Mouse (Mus musculus) urinary bladder, postnatal 4 days (tissue): Measurements from ENCODE around the gene Batf3.

Source experiments
- DNase-seq, 2 experiments: peaks; one replicate each; pipeline ENCODE4 v3.0.0; 2021 to 2022; ENCODE audit warnings: low spot score in 2 of 2

The Batf3 gene

DNA sequence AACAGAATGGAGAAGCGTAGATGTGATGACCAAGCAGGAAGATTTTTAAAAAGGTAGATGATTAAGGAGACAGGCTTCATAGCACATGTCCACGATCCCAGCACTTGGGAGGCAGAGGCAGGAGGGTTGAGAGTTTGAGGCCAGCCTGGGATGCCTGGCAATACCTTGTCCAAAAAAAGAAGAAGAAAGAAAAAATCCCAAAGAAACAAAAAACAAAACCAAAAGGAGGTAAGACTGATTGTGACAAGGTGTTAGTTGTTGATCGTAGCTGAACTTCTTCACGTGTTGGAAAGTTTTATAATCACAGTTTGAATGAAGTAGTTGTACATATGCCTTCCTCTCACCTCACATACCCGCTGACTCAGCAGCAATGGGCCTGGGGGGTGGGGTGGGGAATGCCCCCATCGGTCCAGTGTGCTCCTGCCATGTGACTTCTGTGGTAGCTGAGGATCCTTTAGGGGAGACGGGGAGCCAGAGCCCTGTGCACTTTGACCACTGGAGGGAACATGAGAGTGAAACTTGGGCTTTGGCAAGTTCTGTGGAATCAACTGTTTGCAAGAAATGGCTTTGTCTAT lies 11.3 kb upstream of the Batf3 start:
- no peak for DNase-seq

DNA sequence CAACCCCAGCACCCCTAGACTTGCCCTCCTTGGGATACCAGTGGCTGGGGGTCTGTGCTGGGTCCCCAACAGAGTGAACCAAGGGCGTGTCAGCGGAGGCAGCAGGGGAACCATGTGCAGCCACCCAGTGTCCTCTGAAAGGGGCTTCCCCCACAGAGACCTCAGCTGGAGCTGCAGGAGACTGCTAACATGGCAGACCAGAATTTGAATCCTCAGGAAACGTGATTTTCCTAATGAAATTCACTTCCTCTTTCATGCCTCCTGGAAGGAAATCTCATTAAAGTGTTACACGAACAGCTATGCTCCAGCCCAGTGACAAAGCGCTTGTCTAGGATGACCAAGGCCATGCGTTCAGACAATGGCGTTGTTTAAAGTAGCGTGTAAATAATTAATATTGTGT lies 10.7 kb upstream of the Batf3 start:
- DNase-seq, result no peak

DNA sequence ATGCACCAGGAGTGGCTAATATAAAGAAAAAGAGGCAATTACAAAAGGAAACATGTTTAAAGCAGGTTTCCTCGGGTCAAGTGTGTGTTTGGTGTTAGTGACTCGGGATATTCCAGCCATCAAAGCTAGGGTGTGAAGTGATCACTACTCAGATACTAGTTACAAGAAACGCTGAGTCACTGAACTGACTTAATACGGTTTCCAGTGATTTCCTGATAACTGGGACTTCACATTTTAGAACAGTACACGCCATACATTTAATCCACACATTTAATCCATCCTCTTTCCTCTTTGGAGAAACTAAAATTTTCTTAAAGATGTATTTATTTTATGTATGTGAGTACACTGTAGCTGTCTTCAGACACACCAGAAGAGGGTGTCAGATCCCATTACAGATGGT lies 9.7 kb upstream of the Batf3 start:
- DNase-seq, result no peak

DNA sequence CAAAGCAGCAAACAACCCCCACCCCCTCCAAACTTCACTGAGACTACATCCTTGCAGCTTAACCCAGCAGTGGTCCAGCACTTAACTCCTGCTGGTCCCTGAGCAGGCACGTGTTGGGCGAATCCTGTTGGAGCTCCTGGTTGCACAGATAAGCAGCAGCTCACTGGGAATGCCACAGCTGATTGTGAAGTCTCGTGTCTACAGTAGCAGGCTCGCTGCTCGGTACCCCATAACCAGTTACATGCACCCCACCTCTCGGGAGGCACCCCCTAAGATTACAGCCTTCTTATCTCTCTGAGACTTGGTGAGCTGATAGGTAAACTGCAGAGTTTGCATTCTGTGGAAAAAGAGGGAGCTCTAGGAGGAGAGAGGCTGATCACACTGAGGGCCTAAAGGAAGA lies 8.3 kb upstream of the Batf3 start:
- DNase-seq, result no peak

DNA sequence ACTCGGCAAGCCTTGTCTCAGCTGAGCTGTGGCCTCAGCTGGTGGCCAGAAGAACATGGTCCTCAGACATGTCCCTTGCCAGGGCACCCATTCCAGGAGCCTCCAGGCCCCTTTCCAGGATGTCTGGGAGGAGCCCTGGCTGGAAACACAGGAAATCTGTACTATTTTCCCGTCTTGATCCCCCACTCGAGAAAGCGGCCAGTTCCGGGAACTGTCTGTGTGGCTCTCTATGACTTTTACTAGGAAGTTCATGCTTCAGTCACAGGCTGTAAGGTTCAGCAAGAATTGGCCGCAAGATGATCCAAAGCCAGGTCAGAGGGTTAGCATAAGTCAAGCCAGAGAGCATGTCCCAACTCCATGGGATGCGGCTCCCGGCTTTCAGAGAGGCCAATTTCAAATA lies 5.6 kb upstream of the Batf3 start:
- no peak for DNase-seq

DNA sequence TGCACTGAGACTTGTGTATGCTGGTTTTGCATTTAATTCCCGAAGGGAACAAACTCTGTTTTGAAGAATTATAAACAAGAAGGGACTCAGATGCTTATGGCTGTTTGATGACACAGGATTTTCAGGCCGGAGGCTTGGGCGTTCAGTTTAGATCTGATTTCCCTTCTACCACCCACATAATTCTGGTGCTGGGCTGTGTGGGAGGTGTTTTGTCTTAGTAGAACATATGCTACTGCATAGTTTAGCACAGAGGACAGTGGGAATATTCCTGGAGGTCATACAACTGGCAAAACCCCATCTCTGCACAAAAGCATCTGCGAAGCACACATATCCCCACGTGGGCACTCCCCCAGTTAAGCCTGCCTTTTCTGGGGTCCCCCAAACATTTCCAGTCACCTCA lies 4.1 kb upstream of the Batf3 start:
- DNase-seq, result no peak

DNA sequence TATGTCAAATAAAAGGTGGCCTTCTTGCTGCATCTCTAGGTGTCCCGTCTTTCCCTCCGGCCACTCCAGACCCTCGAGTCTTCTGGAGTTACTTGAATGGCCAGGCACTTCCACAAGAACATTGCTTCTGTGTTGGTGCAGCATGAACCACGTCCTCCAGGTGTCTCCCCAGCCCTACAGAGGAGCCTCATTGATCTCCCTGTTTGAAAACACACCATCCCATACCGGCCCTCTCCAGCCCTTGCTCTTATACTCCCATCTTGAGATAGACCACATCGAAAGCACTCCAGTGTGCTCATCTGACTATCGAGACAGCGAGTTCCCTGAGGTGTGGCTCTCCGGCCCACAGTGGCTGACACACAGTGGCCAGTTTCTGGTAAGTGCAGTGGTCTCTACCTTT lies 2.6 kb upstream of the Batf3 start:
- no peak for DNase-seq

DNA sequence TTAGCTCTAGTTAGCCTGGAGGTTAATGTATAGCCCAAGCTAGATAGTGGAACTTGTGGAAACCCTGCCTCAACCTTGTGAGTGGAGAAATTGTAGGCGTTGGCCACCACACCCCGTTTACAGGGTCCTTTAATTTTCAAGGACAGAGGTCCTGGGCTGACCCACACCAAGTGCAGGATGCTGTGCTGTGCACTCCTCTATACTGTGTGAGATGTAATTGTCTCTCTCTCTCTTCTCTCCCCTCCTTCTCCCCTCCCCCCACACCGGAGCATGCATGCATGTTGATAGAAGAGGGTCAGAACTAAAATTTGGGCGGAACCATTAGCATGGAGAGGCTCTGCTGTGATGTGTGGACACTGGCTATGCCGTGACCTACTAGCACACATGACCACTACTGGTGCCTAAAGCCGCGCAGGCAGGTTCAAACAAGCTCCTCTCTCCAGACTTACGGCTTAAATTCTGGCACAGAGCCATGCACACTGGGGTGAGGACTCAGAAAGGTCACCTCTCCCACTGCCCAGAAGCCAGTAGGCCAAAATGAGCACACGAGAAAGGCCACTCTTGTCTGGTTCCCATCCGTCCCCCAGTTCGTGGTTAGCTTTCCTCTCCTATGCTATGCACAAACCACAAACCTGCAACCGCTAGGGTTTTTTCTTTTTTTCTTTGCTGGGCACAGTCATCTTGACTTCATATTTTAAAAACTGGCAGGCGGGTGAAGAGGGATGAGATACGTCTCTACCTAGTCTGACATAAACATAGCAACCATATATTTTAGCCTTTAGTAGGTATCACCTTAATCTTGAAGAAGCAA lies 571 bp upstream of the Batf3 start:
- DNase-seq, result no peak

DNA sequence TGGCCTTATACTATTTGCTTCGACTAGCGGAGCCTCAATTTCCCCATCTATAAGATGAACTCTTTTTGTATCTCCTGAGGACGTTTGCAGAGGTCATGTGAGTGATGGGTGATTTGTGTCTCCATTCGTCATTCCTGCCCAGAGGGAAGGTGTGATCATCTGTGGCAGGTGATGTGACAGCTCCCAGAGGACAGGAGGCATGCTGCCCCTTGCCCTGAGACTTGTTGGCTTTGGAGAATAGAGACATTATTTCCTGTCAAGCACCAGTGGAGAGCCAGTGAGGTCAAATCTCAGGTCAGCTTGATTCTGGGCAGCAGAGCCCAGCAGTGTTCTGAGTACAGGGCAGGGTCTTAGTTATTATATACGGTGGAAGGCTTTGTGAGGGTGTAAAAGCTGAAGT lies 1.5 kb downstream of the Batf3 start:
- DNase-seq, result no peak

DNA sequence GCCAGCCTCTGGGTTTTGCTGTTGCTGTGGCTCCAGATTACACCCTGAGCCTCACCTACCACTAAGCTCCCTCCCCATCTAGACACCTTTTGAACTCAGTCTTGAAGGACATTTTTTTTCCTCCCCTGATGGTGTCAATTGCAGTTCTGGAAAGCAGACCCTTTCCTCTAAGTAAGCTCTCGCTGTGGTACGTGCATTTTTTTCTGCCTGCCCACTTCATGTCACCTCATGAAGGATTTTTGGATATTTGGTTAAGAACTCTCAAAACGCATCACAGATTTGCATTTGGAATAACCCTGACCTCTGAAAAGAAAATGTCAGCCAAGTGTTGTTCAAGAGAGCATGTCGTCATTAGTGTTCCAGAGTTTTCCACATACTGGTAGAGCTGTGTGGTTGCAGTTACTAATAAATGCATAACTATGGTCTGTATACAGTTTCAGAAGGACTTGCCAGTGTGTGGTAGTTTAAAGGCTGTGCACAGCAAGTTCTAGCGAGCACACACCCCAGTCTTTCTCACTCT lies 2.2 kb downstream of the Batf3 start:
- no peak for DNase-seq

DNA sequence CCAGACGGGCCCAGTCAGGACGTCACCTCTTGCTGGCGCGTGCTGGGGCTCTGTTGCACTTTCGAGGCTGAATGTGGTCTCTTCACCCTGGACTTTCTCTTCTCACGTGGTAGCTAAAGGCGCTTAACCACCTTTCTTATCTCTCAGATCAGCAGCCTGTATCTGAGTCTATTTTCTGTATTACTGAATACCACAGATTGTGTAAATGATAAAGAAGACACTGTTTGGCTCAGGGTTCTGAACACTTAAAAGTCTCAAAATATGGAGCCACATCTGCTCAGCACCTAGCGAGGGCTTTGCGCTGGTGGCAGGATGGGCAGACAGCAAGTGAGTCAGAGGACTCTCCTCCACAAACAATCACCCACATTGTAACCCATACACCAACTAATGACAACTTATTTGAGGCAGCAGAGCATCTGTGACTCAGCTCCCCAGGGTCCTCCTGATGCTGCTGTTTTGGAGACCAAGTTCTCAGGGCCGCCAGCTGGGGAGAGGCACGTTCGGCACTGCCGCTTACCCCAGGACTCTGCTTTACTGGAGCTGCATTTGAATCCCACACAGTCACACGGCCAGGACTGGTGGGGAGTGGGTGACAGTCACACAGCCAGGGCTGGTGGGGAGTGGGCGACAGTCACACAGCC lies 5.2 kb downstream of the Batf3 start:
- DNase-seq, result no peak

DNA sequence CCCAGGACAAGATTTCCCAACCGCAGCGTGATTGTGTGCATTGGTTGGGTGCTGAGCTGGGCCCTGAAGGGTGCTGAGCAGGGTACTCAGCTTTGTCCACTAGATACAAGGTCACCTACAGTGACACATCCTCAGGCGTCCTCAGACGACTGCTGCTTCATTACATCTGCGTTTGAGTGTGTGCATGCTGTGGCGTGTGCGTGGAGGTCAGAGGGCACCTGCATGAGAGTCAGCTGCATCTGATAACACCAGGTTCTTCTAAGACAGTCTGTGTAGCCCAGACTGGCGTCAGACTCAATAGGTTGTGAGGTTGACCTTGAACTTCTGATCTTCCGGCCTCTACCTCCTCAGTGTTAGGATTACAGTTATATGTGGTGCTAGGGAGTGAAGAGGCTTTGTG lies 7.6 kb downstream of the Batf3 start:
- no peak for DNase-seq

DNA sequence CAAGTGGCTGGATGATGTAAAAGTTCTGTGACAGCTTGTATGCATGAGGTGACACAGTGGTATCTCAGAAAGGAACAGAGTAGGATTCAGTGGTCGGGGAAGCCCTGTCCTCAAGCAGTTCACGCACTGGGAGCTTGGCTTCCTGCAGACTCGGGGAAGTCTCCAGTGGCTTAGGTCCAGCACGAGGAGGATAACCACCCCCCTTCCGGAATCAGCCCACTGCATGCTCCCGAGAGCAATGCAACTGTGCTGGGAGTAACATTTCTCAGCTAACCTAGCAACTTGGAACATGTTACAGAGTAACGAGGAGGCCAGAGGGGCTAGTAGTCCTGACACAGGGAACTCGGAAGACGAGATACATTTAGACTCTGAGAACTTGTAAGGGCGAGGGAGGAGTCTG lies 9.7 kb downstream of the Batf3 start:
- DNase-seq, result no peak

DNA sequence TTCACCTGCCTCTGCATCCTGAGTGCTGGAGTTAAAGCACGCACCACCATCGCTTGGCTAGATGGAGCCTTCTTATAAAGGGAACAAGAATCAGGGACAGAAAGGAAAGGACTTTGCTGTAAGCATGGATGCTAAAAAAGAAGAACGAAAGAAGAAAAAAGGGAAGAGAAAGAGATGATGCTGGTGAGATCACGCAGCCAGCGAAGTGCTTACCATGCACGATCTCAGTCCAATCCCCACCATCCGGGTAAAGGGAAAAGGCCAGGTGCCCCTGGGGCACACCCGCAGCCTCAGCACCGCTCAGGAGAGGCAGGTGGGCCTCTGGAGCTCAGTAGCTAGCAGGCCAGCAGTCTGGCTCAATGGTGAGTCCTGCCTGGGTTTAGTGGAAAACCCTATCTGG lies 12.3 kb downstream of the Batf3 start:
- DNase-seq, result no peak

DNA sequence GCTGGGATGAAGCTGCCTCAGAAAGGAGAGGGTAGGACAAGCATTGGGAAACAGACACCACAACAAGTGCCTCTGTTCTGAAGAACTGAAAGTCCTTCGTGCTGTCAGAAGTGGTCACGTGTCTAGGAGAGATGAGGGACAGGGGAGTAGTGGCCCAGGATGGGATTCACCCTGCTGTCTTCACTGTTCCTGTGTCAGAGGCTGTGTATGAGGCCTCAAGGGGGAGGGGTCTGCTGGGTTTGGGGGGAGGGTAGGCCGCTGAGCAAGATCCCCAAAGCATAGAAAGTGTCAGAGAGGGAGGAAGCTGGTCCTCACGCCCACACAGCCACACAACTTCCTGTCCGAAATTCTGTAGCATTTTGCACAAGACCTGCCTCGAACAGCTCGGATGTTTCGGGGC lies 13.5 kb downstream of the Batf3 start:
- DNase-seq, result no peak

DNA sequence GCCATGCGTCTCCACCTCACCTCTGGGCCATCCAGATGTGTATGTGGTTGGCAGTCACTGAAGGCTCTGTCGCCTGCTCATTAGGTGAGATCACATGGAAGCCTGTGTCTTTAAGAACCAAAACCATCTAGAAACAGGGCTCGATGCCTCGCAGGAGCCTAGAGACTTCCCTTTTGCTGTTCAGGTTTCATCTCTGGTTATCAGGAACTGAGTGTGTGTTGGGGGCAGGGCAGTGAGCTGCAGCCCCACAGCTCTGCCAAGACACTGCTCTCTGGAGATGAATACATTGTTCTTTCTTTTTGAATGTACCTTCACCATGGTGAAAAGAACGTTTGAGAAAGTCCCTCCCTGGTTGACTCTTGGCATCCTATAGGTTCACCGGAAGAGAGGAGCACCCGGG lies 17.2 kb downstream of the Batf3 start:
- DNase-seq, result no peak

DNA sequence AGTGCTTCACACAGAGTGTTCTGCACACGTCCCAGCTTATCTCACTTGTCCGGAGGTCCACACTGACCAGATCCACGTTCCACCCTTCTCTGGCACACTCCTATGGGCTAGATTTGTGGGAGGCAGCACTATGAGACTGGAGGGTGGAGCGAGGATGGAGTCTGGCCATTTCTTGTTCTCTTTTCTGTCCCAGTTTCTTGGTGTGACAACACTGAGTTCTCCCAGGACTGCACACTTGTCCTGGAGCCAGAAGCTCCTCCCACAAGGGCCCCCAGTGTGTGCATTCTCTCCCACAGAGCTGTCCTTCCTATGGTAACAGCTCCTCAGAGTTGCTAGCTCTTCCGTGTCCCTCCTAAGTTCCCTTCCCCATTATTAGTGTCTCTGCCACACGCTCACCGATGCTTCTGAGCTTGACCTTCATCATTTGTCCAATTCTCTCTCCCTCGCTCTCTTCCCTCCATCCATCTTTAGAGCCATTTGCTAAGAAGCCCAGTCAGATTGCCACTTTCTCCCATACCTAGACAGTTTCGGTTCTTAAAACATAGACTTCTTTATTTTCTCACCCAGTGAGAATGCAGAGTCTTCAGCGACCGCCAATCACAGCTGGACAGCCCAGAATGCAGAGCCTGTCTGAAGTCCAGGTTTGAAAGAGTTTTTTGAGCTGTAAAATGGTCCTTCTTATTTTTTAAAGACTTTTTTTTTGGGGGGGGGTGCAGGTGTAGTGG lies 18.0 kb downstream of the Batf3 start:
- DNase-seq, result no peak

DNA sequence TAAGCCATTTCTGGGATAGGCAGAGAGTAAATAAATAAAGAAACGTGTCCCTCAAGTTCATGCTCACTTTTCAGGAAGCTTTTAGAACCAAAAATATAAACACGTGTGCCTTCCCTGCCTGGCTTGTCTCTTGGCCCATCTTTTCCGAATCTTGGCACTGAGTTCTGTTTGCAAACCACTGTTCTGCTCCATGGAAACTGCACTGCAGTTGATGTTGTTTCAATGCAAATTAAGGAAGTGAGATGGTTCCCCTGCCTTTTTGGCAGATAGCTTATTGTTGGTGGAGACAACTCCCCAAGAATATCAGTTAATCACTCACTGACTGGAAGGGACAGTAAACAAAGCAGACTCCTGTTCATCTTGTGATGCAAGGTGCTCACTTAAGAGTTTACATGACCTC lies 25.1 kb downstream of the Batf3 start:
- no peak for DNase-seq

DNA sequence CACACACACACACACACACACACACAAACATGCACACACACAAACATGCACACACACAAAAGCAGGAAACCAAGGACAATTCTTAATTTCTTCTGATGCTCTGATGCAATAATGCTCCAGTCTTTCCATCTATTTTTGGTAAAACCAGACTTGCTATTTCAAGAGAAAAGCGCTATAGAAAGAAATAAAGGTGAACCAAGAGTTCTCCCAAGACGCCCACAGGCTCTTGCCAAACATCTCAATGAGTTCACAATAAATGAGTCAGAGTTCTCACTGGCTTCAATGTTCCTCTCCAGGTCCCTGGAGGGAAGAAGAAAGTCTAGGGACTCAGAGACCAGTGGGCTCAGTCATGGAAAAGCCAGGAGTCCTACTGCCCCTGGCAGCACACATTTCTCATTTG lies 26.0 kb downstream of the Batf3 start:
- no peak for DNase-seq

DNA sequence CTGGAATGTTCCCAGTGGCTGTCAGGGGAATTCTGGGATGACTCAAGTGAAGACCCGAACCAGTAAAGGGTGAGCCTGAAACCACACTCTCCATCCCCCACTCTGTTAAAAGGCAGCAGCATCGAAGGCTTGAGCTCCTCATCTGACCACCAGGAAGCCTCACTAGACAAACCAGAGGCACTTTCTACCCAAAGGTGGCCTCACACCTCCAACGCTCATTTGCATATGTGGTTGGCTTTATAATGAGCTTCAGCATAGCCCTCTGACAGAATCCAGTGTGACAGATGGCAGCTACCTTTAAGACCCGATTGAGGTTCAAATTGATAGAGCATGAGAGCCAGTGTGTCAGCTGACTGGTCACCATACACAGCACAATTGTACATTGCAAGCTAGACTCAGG lies 26.6 kb downstream of the Batf3 start:
- DNase-seq, result no peak

DNA sequence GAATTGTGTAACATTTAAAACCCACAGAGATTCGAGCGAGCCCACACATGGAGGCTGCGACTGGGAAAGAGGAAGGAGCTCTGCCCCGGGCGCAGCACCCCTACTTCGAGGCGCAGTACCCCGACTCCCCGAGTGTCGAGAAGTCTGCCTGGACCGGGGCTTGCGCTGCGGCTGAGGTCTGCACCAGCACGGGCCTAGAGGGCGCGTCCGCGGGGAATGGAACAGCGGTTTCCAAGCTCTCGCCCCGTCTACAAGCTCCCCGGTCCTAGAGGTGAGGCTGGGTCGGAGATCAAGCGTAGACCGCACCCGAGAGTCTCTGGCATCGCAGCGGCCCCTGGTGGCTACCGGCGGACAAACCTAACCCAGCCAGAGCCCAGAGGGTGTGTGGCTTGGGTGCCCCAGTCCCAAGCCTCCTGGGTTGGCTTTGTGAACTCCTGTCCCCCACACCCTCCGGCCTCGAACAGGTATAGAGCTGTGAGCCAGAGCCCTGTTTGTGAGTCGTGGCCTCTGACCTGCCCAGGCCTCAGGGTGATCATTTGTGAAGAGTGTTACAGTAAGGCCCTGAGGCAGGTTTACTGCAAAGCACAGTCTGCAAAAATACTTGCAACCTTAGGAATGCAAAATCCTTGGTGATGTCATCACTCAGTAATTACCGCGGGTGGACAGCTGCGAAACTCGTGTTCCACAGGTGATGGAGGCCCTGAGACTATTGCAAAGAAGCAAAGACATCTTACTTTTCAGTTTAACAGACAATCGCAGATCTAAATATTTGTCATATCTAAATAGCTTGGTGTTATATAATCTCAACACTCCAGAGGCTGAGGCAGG lies 28.4 kb downstream of the Batf3 start:
- DNase-seq, result peak; percentile 29 to 69

DNA sequence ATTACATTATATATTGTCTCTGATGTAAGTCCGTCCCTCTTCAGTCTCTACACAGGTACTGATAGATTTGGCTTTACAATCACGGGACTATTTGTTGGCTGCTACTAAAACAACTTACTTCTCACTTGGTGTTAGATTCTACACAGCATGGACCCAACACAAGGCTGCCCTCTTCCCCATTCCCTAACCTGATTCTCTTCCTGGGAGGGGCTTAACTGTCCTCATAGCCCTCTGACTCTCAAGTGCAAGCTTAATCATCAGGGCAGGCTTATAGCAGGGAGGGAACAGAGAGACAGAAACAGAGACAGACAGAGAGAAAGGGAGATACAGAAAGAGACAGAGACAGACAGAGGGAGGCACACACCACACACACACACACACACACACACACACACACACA lies 34.0 kb downstream of the Batf3 start:
- DNase-seq, result no peak
